Mouse (Mus musculus) ES-Bruce4 (cell line): ENCODE measurements around the gene Prnp.

ENCODE experiments used
- CTCF ChIP-seq: IDR thresholded peaks from one replicate; pipeline ENCODE4 v1.8.1; 2011; ENCODE audit warnings: low read depth, low read length
- EP300 ChIP-seq: IDR thresholded peaks from 2 replicates; pipeline ENCODE4 v1.6.1; 2011; ENCODE audit warnings: low read depth, low read length; ENCODE audit not compliant: insufficient read depth
- POLR2A ChIP-seq: IDR thresholded peaks from one replicate; pipeline ENCODE4 v1.8.1; 2011; ENCODE audit warnings: low read length; ENCODE audit not compliant: insufficient read depth

- TF ChIP-seq CTCF (no peak), POLR2A (no peak), EP300 (no peak)
Measured at GRCm38 (mm10) chr2:131980866-131981265, 71.1 kb downstream of the Prnp start.
